Mouse (Mus musculus): ENCODE results near the gene Atp11a.

Atp11a gene

GRCm38 (mm10) chr8:12756391-12757157 is at the start of gene Atp11a:
Gene Atp11a, plus strand, starts transcription at chr8:12757014.
- DNase-seq (ENCODE audit: low spot score), result peak; percentile 54

GRCm38 (mm10) chr8:12711623-12712022 is 45.2 kb upstream of the Atp11a start:
- peak; percentile 51 for DNase-seq (ENCODE audit: low spot score)

GRCm38 (mm10) chr8:12715861-12716585 is 40.8 kb upstream of the Atp11a start:
- no peak for DNase-seq (ENCODE audit: low spot score)

- no peak for DNase-seq (ENCODE audit: low spot score)
Observed at GRCm38 (mm10) chr8:12719091-12719490, 37.7 kb upstream of the Atp11a start.

GRCm38 (mm10) chr8:12728644-12729043 is 28.2 kb upstream of the Atp11a start:
- peak; percentile 14 for DNase-seq (ENCODE audit: low spot score)

- peak; percentile 91 for DNase-seq (ENCODE audit: low spot score)
Observed at GRCm38 (mm10) chr8:12730780-12731179, 26.0 kb upstream of the Atp11a start.

GRCm38 (mm10) chr8:12732431-12732830 is 24.4 kb upstream of the Atp11a start:
- DNase-seq (ENCODE audit: low spot score), result no peak

- DNase-seq (ENCODE audit: low spot score), result no peak
Observed at GRCm38 (mm10) chr8:12739113-12739512, 17.7 kb upstream of the Atp11a start.

GRCm38 (mm10) chr8:12743390-12743789 is 13.4 kb upstream of the Atp11a start:
- DNase-seq (ENCODE audit: low spot score), result no peak

- no peak for DNase-seq (ENCODE audit: low spot score)
Observed at GRCm38 (mm10) chr8:12748183-12748582, 8.6 kb upstream of the Atp11a start.

- DNase-seq (ENCODE audit: low spot score), result peak; percentile 38
Observed at GRCm38 (mm10) chr8:12749116-12749515, 7.7 kb upstream of the Atp11a start.

GRCm38 (mm10) chr8:12753054-12753453 is 3.8 kb upstream of the Atp11a start:
- no peak for DNase-seq (ENCODE audit: low spot score)

- DNase-seq (ENCODE audit: low spot score), result no peak
Observed at GRCm38 (mm10) chr8:12754115-12754514, 2.7 kb upstream of the Atp11a start.

- DNase-seq (ENCODE audit: low spot score), result peak; percentile 60
Observed at GRCm38 (mm10) chr8:12755312-12755711, 1.5 kb upstream of the Atp11a start.

- no peak for DNase-seq (ENCODE audit: low spot score)
Observed at GRCm38 (mm10) chr8:12755826-12756225, 988 bp upstream of the Atp11a start.

- no peak for DNase-seq (ENCODE audit: low spot score)
Observed at GRCm38 (mm10) chr8:12757231-12757940, 572 bp downstream of the Atp11a start.

GRCm38 (mm10) chr8:12759963-12760362 is 3.1 kb downstream of the Atp11a start:
- DNase-seq (ENCODE audit: low spot score), result no peak

GRCm38 (mm10) chr8:12761873-12762272 is 5.1 kb downstream of the Atp11a start:
- DNase-seq (ENCODE audit: low spot score), result no peak

- DNase-seq (ENCODE audit: low spot score), result no peak
Observed at GRCm38 (mm10) chr8:12763565-12764108, 6.8 kb downstream of the Atp11a start.

GRCm38 (mm10) chr8:12764971-12765370 is 8.2 kb downstream of the Atp11a start:
- DNase-seq (ENCODE audit: low spot score), result no peak

GRCm38 (mm10) chr8:12767176-12767575 is 10.4 kb downstream of the Atp11a start:
- no peak for DNase-seq (ENCODE audit: low spot score)

GRCm38 (mm10) chr8:12768747-12769146 is 11.9 kb downstream of the Atp11a start:
- no peak for DNase-seq (ENCODE audit: low spot score)

Data from lung, postnatal 25 days (tissue).